Mouse (Mus musculus) intestine, postnatal 0 days (tissue): ENCODE measurements at regions not wholly inside any gene's neighbourhood (a gene's known extent, or its start where the extent isn't known, plus 50 kb on each side); places are given as distances from the start of the nearest gene placed in this dataset.

Experiments
- ATAC-seq: fragments of 200-750 bp; cut with Nextera tagmentation; 2 replicates; pipeline ENCODE4 v1.8.0; 2017; ENCODE audit warnings: mild to moderate bottlenecking, moderate TSS enrichment, moderate library complexity
- H3K27ac ChIP-seq: fragments of 300-500 bp; sonication (generic); 2 replicates; pipeline ENCODE4 v1.5.1; 2014; ENCODE audit warnings: mild to moderate bottlenecking, low read depth, low read length, moderate library complexity
- H3K27me3 ChIP-seq: fragments of 300-500 bp; sonication (generic); replicated peaks from 2 replicates; pipeline ENCODE4 v1.6.1; 2014; ENCODE audit warnings: low read length, mixed read lengths; ENCODE audit not compliant: control insufficient read depth, insufficient read depth
- H3K36me3 ChIP-seq: fragments of 300-500 bp; sonication (generic); 2 replicates; pipeline ENCODE4 v1.6.1; 2014; ENCODE audit warnings: mild to moderate bottlenecking, moderate library complexity; ENCODE audit not compliant: control insufficient read depth, insufficient read depth
- H3K4me1 ChIP-seq: fragments of 300-500 bp; sonication (generic); replicated peaks from 2 replicates; pipeline ENCODE4 v1.6.1; 2014; ENCODE audit warnings: antibody characterized with exemption, low read length, mixed read lengths; ENCODE audit not compliant: control insufficient read depth, insufficient read depth
- H3K4me2 ChIP-seq: fragments of 300-500 bp; sonication (generic); replicated peaks from 2 replicates; pipeline ENCODE4 v1.6.1; 2014; ENCODE audit warnings: low read depth, mild to moderate bottlenecking, moderate library complexity
- H3K4me3 ChIP-seq: fragments of 300-500 bp; sonication (generic); 2 replicates; pipeline ENCODE4 v1.5.1; 2014; ENCODE audit warnings: low read depth, low read length
- H3K9ac ChIP-seq: fragments of 300-500 bp; sonication (generic); 2 replicates; pipeline ENCODE4 v1.6.1; 2014; ENCODE audit warnings: mild to moderate bottlenecking, low read depth, low read length
- H3K9me3 ChIP-seq: fragments of 300-500 bp; sonication (generic); 2 replicates; pipeline ENCODE4 v1.6.1; 2016; ENCODE audit warnings: mixed run types; ENCODE audit not compliant: control insufficient read depth
- CTCF ChIP-seq: sonication (generic); IDR thresholded peaks from 2 replicates; pipeline ENCODE4 v1.5.1; 2016; ENCODE audit warnings: low read depth, mild to moderate bottlenecking, control low read depth, antibody characterized with exemption, moderate library complexity
- WGBS: fragments of 180-500 bp; shearing (Covaris S2); extraction: QIAGEN DNeasy Blood & Tissue Kit; methylation state at CpG from one replicate; pipeline ENCODE4 v1.1.7; 2014; 5-methylcytosine and 5-hydroxymethylcytosine counted together

DNA sequence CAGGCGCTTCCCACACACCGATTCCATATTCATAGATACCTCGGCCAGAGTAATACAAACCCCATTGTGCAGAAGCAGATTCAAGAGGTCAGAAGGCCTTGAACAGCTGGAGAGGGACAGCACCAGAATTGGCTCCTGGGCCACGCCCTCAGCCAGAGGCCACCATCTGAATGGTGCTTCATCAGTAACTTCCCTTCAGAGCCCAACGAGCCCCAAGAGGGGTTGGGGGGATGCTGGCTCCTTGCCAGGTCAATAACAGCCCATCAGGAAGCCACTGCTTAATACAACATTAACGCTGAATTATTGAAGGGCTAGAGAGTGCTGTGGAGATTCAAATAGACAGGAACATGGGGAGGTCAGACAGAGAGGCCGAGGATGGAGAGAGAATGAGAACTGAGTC is 203.0 kb downstream of the Rplp1 start:
- Histone ChIP-seq H3K27ac (no peak overlapping the region), H3K36me3 (no peaks in the 10 kb centered on the region), H3K27me3 (no peaks in the 10 kb centered on the region), H3K9ac (no peak overlapping the region), H3K4me1 (no peaks in the 10 kb centered on the region), H3K9me3 (no peaks in the 10 kb centered on the region), H3K4me3 (no peak overlapping the region), H3K4me2 (no peak overlapping the region)
- 53% methylated on average over 7 of the region's 7 CpGs for WGBS
- TF ChIP-seq CTCF = no peak
- no peak for ATAC-seq

DNA sequence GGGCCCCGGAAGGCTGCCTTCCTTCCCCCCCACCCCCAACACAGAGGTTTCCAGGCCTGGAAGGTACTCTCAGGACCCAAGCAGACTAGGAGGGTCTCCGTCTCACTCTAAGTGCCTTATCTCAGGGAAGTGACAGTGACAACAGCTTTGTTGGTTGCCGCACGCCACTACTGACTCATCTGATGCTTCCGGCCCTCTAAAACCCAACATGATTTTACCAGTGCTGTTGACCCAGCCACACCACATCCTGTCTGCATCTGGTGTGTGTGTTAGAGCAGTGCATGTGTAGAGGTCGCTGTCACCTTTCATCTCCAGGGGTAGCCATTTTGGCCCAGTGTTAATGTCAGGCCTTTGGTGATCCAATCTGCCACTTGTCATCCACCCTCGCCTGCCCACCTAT is 206.5 kb downstream of the Rplp1 start:
- ATAC-seq = no peak
- no peaks in the 10 kb centered on the region for H3K4me1 ChIP-seq
- 76% methylated on average over 7 of the region's 7 CpGs for WGBS
- no peak overlapping the region for H3K9ac ChIP-seq
- H3K4me3 ChIP-seq = no peak overlapping the region
- H3K9me3 ChIP-seq = no peaks in the 10 kb centered on the region
- H3K36me3 ChIP-seq = no peaks in the 10 kb centered on the region
- H3K27me3 ChIP-seq = no peaks in the 10 kb centered on the region
- no peak for TF ChIP-seq CTCF
- H3K4me2 ChIP-seq = no peak overlapping the region
- H3K27ac ChIP-seq = no peak overlapping the region

DNA sequence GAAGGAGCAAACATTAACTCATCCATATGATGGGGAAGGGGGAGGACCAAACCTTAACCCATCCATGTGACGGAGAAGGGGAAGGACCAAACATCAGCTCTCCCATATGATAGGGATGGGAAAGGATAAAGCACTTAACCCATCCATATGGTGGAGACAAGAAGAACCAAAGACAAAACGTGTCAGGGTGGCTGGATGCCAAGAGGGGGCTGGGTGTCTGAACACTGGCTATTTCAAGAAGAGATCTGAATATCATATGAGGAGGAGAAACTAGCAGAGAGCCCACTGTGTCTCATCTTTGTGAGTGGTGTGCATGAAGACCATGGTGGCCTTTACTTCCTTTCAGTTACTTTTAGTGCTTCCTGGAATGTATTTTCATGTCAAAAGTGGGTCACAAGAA is 207.0 kb downstream of the Rplp1 start:
- Histone ChIP-seq H3K9me3 (no peaks in the 10 kb centered on the region), H3K4me2 (no peak overlapping the region), H3K4me3 (no peak overlapping the region), H3K4me1 (no peaks in the 10 kb centered on the region), H3K27ac (no peak overlapping the region), H3K36me3 (no peaks in the 10 kb centered on the region), H3K9ac (no peak overlapping the region), H3K27me3 (no peaks in the 10 kb centered on the region)
- WGBS = 67% methylated on average over 2 of the region's 2 CpGs
- no peak for ATAC-seq
- no peak for TF ChIP-seq CTCF

DNA sequence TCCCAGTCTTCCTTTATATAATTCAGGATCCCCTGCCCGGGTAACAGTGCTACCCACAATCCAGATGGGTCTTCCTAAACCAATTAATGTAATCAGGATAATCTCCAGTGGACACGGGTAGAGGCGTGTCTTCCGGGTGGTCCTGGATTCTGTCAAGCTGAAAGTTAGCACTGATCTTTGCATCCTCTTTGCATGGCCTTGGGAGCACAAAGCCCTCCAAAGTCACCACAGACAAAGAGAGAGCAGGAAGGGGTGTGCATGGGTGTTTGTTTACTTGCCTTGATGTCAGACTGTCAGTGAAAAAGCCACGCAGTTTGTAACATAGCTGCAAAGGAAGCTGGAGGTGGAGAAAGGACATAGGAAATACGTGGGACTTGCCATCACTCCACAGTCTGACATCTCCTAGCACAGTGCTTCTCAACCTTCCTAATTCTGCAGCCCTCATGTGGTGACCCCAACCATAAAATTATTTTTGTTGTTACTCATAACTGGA is 208.0 kb downstream of the Rplp1 start:
- Histone ChIP-seq H3K4me2 (no peak overlapping the region), H3K4me3 (no peak overlapping the region), H3K27me3 (no peaks in the 10 kb centered on the region), H3K36me3 (no peaks in the 10 kb centered on the region), H3K4me1 (no peaks in the 10 kb centered on the region), H3K27ac (no peak overlapping the region), H3K9ac (no peak overlapping the region), H3K9me3 (no peaks in the 10 kb centered on the region)
- no peak for TF ChIP-seq CTCF
- WGBS = 75% methylated on average over 6 of the region's 6 CpGs
- ATAC-seq = no peak

DNA sequence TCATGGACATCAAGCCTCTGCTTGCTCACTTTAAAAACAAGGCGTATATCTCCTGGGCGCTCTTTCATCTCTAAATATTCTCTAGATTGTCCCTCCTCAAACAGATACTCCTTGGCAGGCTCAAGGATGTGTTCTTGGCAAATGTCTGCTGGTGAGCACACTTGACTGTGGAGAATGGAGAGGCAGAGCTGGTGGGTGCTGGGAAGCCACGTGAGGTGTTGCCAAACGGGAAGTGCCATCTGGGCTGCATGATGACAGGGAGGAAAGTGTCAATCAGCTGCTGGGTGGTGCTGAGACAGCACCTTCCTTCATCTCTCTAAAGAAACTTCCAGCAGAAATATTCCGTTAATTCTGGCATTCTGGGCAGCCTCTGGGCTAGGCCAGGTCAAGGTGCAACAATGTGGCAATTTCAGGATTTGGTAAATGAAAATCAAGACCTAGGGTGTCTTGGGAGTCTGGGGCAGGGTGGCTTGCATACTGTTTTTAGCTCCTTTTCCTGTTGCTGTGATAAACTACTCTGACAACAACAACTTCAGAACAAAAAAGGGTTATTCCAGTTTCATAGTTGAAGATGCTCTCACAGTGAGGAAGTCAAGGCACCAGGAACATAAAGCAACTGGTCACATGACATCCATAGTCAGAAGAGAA is 208.6 kb downstream of the Rplp1 start:
- WGBS = 64% methylated on average over 5 of the region's 5 CpGs
- H3K9me3 ChIP-seq = no peaks in the 10 kb centered on the region
- H3K4me2 ChIP-seq = no peak overlapping the region
- H3K4me3 ChIP-seq = no peak overlapping the region
- no peak for TF ChIP-seq CTCF
- H3K27me3 ChIP-seq = no peaks in the 10 kb centered on the region
- H3K4me1 ChIP-seq = no peaks in the 10 kb centered on the region
- no peak overlapping the region for H3K27ac ChIP-seq
- no peak overlapping the region for H3K9ac ChIP-seq
- no peak for ATAC-seq
- H3K36me3 ChIP-seq = no peaks in the 10 kb centered on the region

DNA sequence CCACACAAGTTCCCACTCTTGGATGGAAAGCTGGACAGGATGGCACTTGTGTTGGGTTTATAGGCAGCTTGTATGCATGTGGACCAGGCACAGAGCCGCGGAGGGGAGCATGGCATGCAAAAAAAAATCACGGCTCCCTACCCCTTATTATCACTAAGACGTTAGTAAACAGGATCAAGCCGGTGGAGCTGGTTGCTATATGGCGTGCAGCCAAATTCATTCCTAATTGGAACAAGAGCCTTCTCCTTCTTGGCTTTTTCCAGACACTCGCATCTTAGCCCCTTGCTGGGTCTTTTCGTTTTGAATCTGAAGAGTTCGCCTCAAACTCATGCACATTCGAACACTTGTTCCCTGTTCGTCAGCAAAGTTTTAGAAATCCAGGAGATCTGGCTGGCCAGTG is 211.0 kb downstream of the Rplp1 start:
- Histone ChIP-seq H3K4me2 (no peak overlapping the region), H3K36me3 (no peaks in the 10 kb centered on the region), H3K4me1 (no peaks in the 10 kb centered on the region), H3K4me3 (no peak overlapping the region), H3K27me3 (no peaks in the 10 kb centered on the region), H3K9me3 (no peaks in the 10 kb centered on the region), H3K9ac (no peak overlapping the region), H3K27ac (no peak overlapping the region)
- no peak for ATAC-seq
- TF ChIP-seq CTCF = no peak
- 61% methylated on average over 11 of the region's 11 CpGs for WGBS
